Comparison of ENCODE assay signal across 7 mouse cellular contexts in genomic region chr17:88404471-88404870, GRCm38 (mm10). TPM values are rescaled to one million over a fixed set of nuclear protein-coding genes. Genes with fewer than 3 reads are reported as not detected.
A peak's percentile ranks its signal among the peaks of the same experiment; 100 is the strongest.
DNase-seq lines count a peak whose midpoint lies in the region; ATAC-seq and TF ChIP-seq lines count a peak whose summit lies in the region.

No protein-coding gene starts in this region.

- no peak overlapping the region for H3K27ac ChIP-seq in kidney, postnatal 0 days
- H3K27ac ChIP-seq in embryonic facial prominence, embryonic 14.5 days (replicated peaks; ENCODE audit: low read depth, low read length), result no peak overlapping the region
- no peak overlapping the region for H3K27ac ChIP-seq in hindbrain, embryonic 13.5 days
- H3K27ac ChIP-seq in midbrain, postnatal 0 days (ENCODE audit: low read depth, low read length), result no peak overlapping the region

- no peaks in the 10 kb centered on the region for H3K9me3 ChIP-seq in kidney, postnatal 0 days (replicated peaks; ENCODE audit: low read length)
- H3K9me3 ChIP-seq in embryonic facial prominence, embryonic 14.5 days (ENCODE audit: control insufficient read depth, low read length), result no peaks in the 10 kb centered on the region
- no peaks in the 10 kb centered on the region for H3K9me3 ChIP-seq in hindbrain, embryonic 13.5 days
- no peaks in the 10 kb centered on the region for H3K9me3 ChIP-seq in midbrain, postnatal 0 days (ENCODE audit: low read length)

- 15% methylated on average over 6 of the region's 6 CpGs for WGBS in kidney, postnatal 0 days
- 9% methylated on average over 6 of the region's 6 CpGs for WGBS in embryonic facial prominence, embryonic 14.5 days
- 3% methylated on average over 6 of the region's 6 CpGs for WGBS in hindbrain, embryonic 13.5 days
- 9% methylated on average over 6 of the region's 6 CpGs for WGBS in midbrain, postnatal 0 days

- TF ChIP-seq CTCF in kidney, postnatal 0 days (IDR thresholded peaks at IDR 0.05; ENCODE audit: low read depth), result no peak
- TF ChIP-seq CTCF in midbrain, postnatal 0 days (IDR thresholded peaks at IDR 0.05), result no peak

- H3K36me3 ChIP-seq in kidney, postnatal 0 days (ENCODE audit: insufficient read depth, low read length), result no peaks in the 10 kb centered on the region
- no peaks in the 10 kb centered on the region for H3K36me3 ChIP-seq in embryonic facial prominence, embryonic 14.5 days (ENCODE audit: control insufficient read depth, insufficient read depth, low read length)
- no peaks in the 10 kb centered on the region for H3K36me3 ChIP-seq in hindbrain, embryonic 13.5 days
- H3K36me3 ChIP-seq in midbrain, postnatal 0 days (ENCODE audit: insufficient read depth, low read length), result no peaks in the 10 kb centered on the region

- no peak for DNase-seq in kidney, postnatal 0 days (ENCODE audit: low spot score)
- DNase-seq in kidney, adult 11 months, result no peak
- peak; percentile 3 for DNase-seq in embryonic facial prominence, embryonic 14.5 days (ENCODE audit: low spot score)
- no peak for DNase-seq in midbrain, postnatal 0 days (ENCODE audit: low spot score)
- no peak for DNase-seq in thymus, postnatal 4 days
- DNase-seq in right cerebral cortex, adult 2 months (ENCODE audit: low spot score in 2 of 2), result no peak

- H3K9ac ChIP-seq in kidney, postnatal 0 days (ENCODE audit: low read depth, low read length), result no peak overlapping the region
- no peak overlapping the region for H3K9ac ChIP-seq in embryonic facial prominence, embryonic 14.5 days (ENCODE audit: low read depth, low read length)
- H3K9ac ChIP-seq in hindbrain, embryonic 13.5 days, result no peak overlapping the region
- H3K9ac ChIP-seq in midbrain, postnatal 0 days (replicated peaks; ENCODE audit: low read length, poor library complexity, severe bottlenecking), result no peak overlapping the region

- no peaks in the 10 kb centered on the region for H3K27me3 ChIP-seq in kidney, postnatal 0 days (ENCODE audit: insufficient read depth, low read length)
- peaks cover 22% of the 10 kb centered on the region for H3K27me3 ChIP-seq in embryonic facial prominence, embryonic 14.5 days (replicated peaks; ENCODE audit: control insufficient read depth, insufficient read depth, low read length)
- H3K27me3 ChIP-seq in hindbrain, embryonic 13.5 days, result 0 out of 2 replicates have a peak, but pooled peaks cover 15% of the 10 kb centered on the region
- H3K27me3 ChIP-seq in midbrain, postnatal 0 days (ENCODE audit: insufficient read depth, low read length), result no peaks in the 10 kb centered on the region

- no peak for ATAC-seq in kidney, postnatal 0 days (replicated peaks; ENCODE audit: low FRiP score, low read depth)
- no peak for ATAC-seq in embryonic facial prominence, embryonic 14.5 days (ENCODE audit: low read depth)
- no peak for ATAC-seq in hindbrain, embryonic 13.5 days (ENCODE audit: low FRiP score)
- ATAC-seq in midbrain, postnatal 0 days (ENCODE audit: low FRiP score), result no peak

- H3K4me1 ChIP-seq in kidney, postnatal 0 days (replicated peaks; ENCODE audit: insufficient read depth, low read length), result no peaks in the 10 kb centered on the region
- no peaks in the 10 kb centered on the region for H3K4me1 ChIP-seq in embryonic facial prominence, embryonic 14.5 days (ENCODE audit: control insufficient read depth, insufficient read depth, low read length)
- H3K4me1 ChIP-seq in hindbrain, embryonic 13.5 days (replicated peaks), result peaks cover 19% of the 10 kb centered on the region
- H3K4me1 ChIP-seq in midbrain, postnatal 0 days (ENCODE audit: insufficient read depth, low read length), result no peaks in the 10 kb centered on the region

- peak overlapping the region; percentile 33 for H3K4me2 ChIP-seq in kidney, postnatal 0 days (ENCODE audit: low read length)
- H3K4me2 ChIP-seq in embryonic facial prominence, embryonic 14.5 days (ENCODE audit: low read depth, low read length), result peak overlapping the region; percentile 40; the same call in 1 of the 2 replicates
- H3K4me2 ChIP-seq in hindbrain, embryonic 13.5 days, result peak overlapping the region; percentile 40
- peak overlapping the region; percentile 16; the same call in 1 of the 2 replicates for H3K4me2 ChIP-seq in midbrain, postnatal 0 days (ENCODE audit: low read depth, low read length, poor library complexity, severe bottlenecking)

- no peak overlapping the region for H3K4me3 ChIP-seq in kidney, postnatal 0 days (replicated peaks; ENCODE audit: low read depth, low read length)
- H3K4me3 ChIP-seq in embryonic facial prominence, embryonic 14.5 days (ENCODE audit: low read depth, low read length), result no peak overlapping the region
- H3K4me3 ChIP-seq in hindbrain, embryonic 13.5 days, result peak overlapping the region; percentile 12; the same call in 1 of the 2 replicates
- H3K4me3 ChIP-seq in midbrain, postnatal 0 days (ENCODE audit: low read depth, low read length), result no peak overlapping the region; the same call in 1 of the 2 replicates

RNA-seq across cellular contexts. Expression of gene Foxn2, which starts 36.0 kb away (rescaled TPM):
- 9.8 and 9.9 TPM in 2 replicates for polyA plus RNA-seq in kidney, postnatal 0 days (2015; fragmentation: Nextera tagmentation; extraction: Ambion mirVana)
- polyA plus RNA-seq in embryonic facial prominence, embryonic 14.5 days (2014; fragmentation: Nextera tagmentation; extraction: Ambion mirVana), result 12.9 and 13.9 TPM in 2 replicates
- 9.7 and 10.4 TPM in 2 replicates for polyA plus RNA-seq in hindbrain, embryonic 13.5 days (2015; fragmentation: Nextera tagmentation; extraction: Ambion mirVana)
- 7.7 and 12.7 TPM in 2 replicates for total RNA-seq in midbrain, postnatal 0 days (2014; rRNA removed)
- polyA plus RNA-seq in midbrain, postnatal 0 days (2015; fragmentation: Nextera tagmentation; extraction: Ambion mirVana), result 4.5 and 5.3 TPM in 2 replicates
